ENCODE assay signal across 11 mouse cellular contexts in the genomic region with DNA sequence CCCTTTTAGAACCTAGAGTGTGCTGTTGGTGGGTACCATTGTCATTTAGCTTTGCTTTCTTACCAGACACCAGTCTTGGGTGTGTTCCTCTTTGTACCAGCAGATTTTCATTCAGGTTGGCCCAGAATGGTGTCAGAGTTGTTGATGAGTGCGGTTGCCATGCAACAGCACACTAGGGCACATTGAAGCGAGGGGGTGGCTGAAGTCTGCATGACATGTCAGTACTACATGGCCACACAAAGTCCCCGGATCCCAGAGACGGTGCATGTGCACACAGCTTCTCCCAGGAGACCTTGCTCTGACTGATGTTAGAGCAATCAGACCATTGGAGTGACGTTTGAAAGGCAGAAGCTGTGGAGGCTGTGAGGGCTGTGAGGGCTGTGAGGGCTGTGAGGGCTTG.
A peak's percentile ranks its signal among the peaks of the same experiment; 100 is the strongest.
DNase-seq lines count a peak whose midpoint lies in the region; ATAC-seq and TF ChIP-seq lines count a peak whose summit lies in the region.
"Had no signal": no experiment of that assay in that cellular context is flagged by ENCODE, and none has a peak within 500 bp of the region (broad histone marks: within the 10 kb centered on the region; RNA-seq: fewer than 3 reads in every experiment).

No protein-coding gene starts in this region.

- peaks cover 19% of the 10 kb centered on the region for H3K4me1 ChIP-seq in heart, embryonic 10.5 days
- H3K4me1 ChIP-seq in heart, embryonic 12.5 days (replicated peaks), result peaks cover 22% of the 10 kb centered on the region
- 0 out of 2 replicates have a peak, but pooled peaks cover 3% of the 10 kb centered on the region for H3K4me1 ChIP-seq in forebrain, postnatal 0 days (ENCODE audit: insufficient read depth)
- peaks cover 14% of the 10 kb centered on the region for H3K4me1 ChIP-seq in midbrain, embryonic 15.5 days
- peaks cover 41% of the 10 kb centered on the region for H3K4me1 ChIP-seq in kidney, embryonic 15.5 days
- H3K4me1 ChIP-seq: liver, embryonic 13.5 days had no signal

- no peak overlapping the region for H3K4me3 ChIP-seq in heart, embryonic 10.5 days
- no peak overlapping the region for H3K4me3 ChIP-seq in heart, embryonic 12.5 days
- no peak overlapping the region for H3K4me3 ChIP-seq in forebrain, postnatal 0 days (ENCODE audit: low read depth, low read length)
- no peak overlapping the region for H3K4me3 ChIP-seq in midbrain, embryonic 15.5 days
- no peak overlapping the region for H3K4me3 ChIP-seq in kidney, embryonic 15.5 days (replicated peaks)
- H3K4me3 ChIP-seq: liver, embryonic 13.5 days; neural tube, embryonic 13.5 days had no signal

- H3K9me3 ChIP-seq in heart, embryonic 10.5 days, result no peaks in the 10 kb centered on the region
- no peaks in the 10 kb centered on the region for H3K9me3 ChIP-seq in heart, embryonic 12.5 days (replicated peaks)
- no peaks in the 10 kb centered on the region for H3K9me3 ChIP-seq in forebrain, postnatal 0 days (ENCODE audit: low read length)
- no peaks in the 10 kb centered on the region for H3K9me3 ChIP-seq in midbrain, embryonic 15.5 days
- no peaks in the 10 kb centered on the region for H3K9me3 ChIP-seq in kidney, embryonic 15.5 days (replicated peaks)
- H3K9me3 ChIP-seq: liver, embryonic 13.5 days; neural tube, embryonic 13.5 days had no signal

- TF ChIP-seq CTCF in forebrain, postnatal 0 days (IDR thresholded peaks at IDR 0.05; ENCODE audit: low read depth), result no peak

- H3K27ac ChIP-seq in heart, embryonic 10.5 days, result peak overlapping the region; percentile 47; the same call in 1 of the 2 replicates
- H3K27ac ChIP-seq in heart, embryonic 12.5 days (ENCODE audit: poor library complexity, severe bottlenecking), result no peak overlapping the region
- H3K27ac ChIP-seq in forebrain, postnatal 0 days (ENCODE audit: low read depth, low read length), result 0 out of 2 replicates have a peak overlapping the region, but pooled peaks have one; percentile 21
- no peak overlapping the region for H3K27ac ChIP-seq in midbrain, embryonic 15.5 days
- no peak overlapping the region for H3K27ac ChIP-seq in kidney, embryonic 15.5 days
- H3K27ac ChIP-seq: liver, embryonic 13.5 days; neural tube, embryonic 13.5 days had no signal

- no peaks in the 10 kb centered on the region for H3K36me3 ChIP-seq in heart, embryonic 10.5 days
- no peaks in the 10 kb centered on the region for H3K36me3 ChIP-seq in heart, embryonic 12.5 days
- no peaks in the 10 kb centered on the region for H3K36me3 ChIP-seq in forebrain, postnatal 0 days (ENCODE audit: insufficient read depth)
- no peaks in the 10 kb centered on the region for H3K36me3 ChIP-seq in midbrain, embryonic 15.5 days (replicated peaks)
- H3K36me3 ChIP-seq in kidney, embryonic 15.5 days, result no peaks in the 10 kb centered on the region
- H3K36me3 ChIP-seq: liver, embryonic 13.5 days; neural tube, embryonic 13.5 days had no signal

- no peak for DNase-seq in heart, embryonic 10.5 days (ENCODE audit: low spot score)
- DNase-seq in T-cell, adult 2 months (ENCODE audit: low spot score), result peak; percentile 8
- DNase-seq in forebrain, postnatal 0 days, result no peak
- DNase-seq in layer of hippocampus, postnatal 14 days (ENCODE audit: low spot score in 2 of 2), result no peak
- DNase-seq: adrenal gland, postnatal 10 days; cerebellum, adult 18-20 months; liver, embryonic 13.5 days had no signal

- H3K9ac ChIP-seq in heart, embryonic 12.5 days, result no peak overlapping the region
- no peak overlapping the region for H3K9ac ChIP-seq in forebrain, postnatal 0 days
- no peak overlapping the region for H3K9ac ChIP-seq in midbrain, embryonic 15.5 days
- no peak overlapping the region for H3K9ac ChIP-seq in kidney, embryonic 15.5 days
- H3K9ac ChIP-seq: liver, embryonic 13.5 days; neural tube, embryonic 13.5 days had no signal

- H3K27me3 ChIP-seq in heart, embryonic 10.5 days (ENCODE audit: insufficient read depth, poor library complexity, severe bottlenecking), result peaks cover 3% of the 10 kb centered on the region; the same call in 1 of the 2 replicates
- no peaks in the 10 kb centered on the region for H3K27me3 ChIP-seq in heart, embryonic 12.5 days (replicated peaks)
- no peaks in the 10 kb centered on the region for H3K27me3 ChIP-seq in forebrain, postnatal 0 days (ENCODE audit: insufficient read depth, low read length)
- H3K27me3 ChIP-seq in midbrain, embryonic 15.5 days (replicated peaks), result no peaks in the 10 kb centered on the region
- no peaks in the 10 kb centered on the region for H3K27me3 ChIP-seq in kidney, embryonic 15.5 days
- H3K27me3 ChIP-seq: liver, embryonic 13.5 days; neural tube, embryonic 13.5 days had no signal

- no peak for ATAC-seq in heart, embryonic 12.5 days (ENCODE audit: insufficient number of reproducible peaks, low FRiP score)
- ATAC-seq in forebrain, postnatal 0 days, result peak; percentile 87
- ATAC-seq in midbrain, embryonic 15.5 days (replicated peaks), result peak; percentile 69; the same call in 1 of the 2 replicates
- ATAC-seq in kidney, embryonic 15.5 days (replicated peaks; ENCODE audit: low FRiP score), result no peak; the same call in 1 of the 2 replicates

- H3K4me2 ChIP-seq in heart, embryonic 12.5 days, result no peak overlapping the region
- no peak overlapping the region for H3K4me2 ChIP-seq in forebrain, postnatal 0 days (ENCODE audit: low read depth)
- H3K4me2 ChIP-seq in midbrain, embryonic 15.5 days, result no peak overlapping the region
- H3K4me2 ChIP-seq in kidney, embryonic 15.5 days, result no peak overlapping the region
- H3K4me2 ChIP-seq: liver, embryonic 13.5 days; neural tube, embryonic 13.5 days had no signal

- 72% methylated on average over 5 of the region's 5 CpGs for WGBS in heart, embryonic 10.5 days
- 65% methylated on average over 5 of the region's 5 CpGs for WGBS in heart, embryonic 12.5 days
- WGBS in forebrain, postnatal 0 days, result 51% methylated on average over 5 of the region's 5 CpGs
- WGBS in midbrain, embryonic 15.5 days, result 55% methylated on average over 5 of the region's 5 CpGs
- 75% methylated on average over 5 of the region's 5 CpGs for WGBS in kidney, embryonic 15.5 days

Comparison
In these comparisons a context has a peak if more than half of its experiments do, and no peak if none do; other contexts are left out.
1. H3K27ac ChIP-seq: peak in heart, embryonic 10.5 days (single experiment) and forebrain, postnatal 0 days (single experiment); none in heart, embryonic 12.5 days (single experiment), midbrain, embryonic 15.5 days (single experiment) and kidney, embryonic 15.5 days (single experiment).
2. ATAC-seq: peak in forebrain, postnatal 0 days (single experiment) and midbrain, embryonic 15.5 days (single experiment); none in heart, embryonic 12.5 days (single experiment) and kidney, embryonic 15.5 days (single experiment).